Mouse (Mus musculus) brain, embryonic 14.5 days (tissue): ENCODE results near the gene Abcc4.

ENCODE experiments used
- CTCF ChIP-seq: fragments of 200-500 bp; IDR thresholded peaks from 2 replicates; pipeline ENCODE4 v1.5.1; 2012; ENCODE audit warnings: inconsistent platforms, mild to moderate bottlenecking, moderate library complexity, borderline replicate concordance; ENCODE audit not compliant: insufficient read depth, insufficient read length; ENCODE audit errors: extremely low read depth
- POLR2A ChIP-seq: fragments of 200-500 bp; IDR thresholded peaks from 2 replicates; pipeline ENCODE4 v1.6.1; 2012; ENCODE audit warnings: mild to moderate bottlenecking, inconsistent platforms, borderline replicate concordance; ENCODE audit not compliant: poor library complexity, insufficient read depth, insufficient read length, severe bottlenecking; ENCODE audit errors: extremely low read depth

GRCm38 (mm10) chr14:118542947-118543346 lies 163.1 kb downstream of the Abcc4 start:
- TF ChIP-seq POLR2A (no peak), CTCF (no peak)
